Mouse (Mus musculus) myocyte (in vitro differentiated cells): ENCODE measurements at regions not wholly inside any gene's neighbourhood (a gene's known extent, or its start where the extent isn't known, plus 50 kb on each side); places are given as distances from the start of the nearest gene placed in this dataset.

Experiments
- CEBPB ChIP-seq: IDR thresholded peaks from 2 replicates; pipeline ENCODE4 v1.6.1; 2011; ENCODE audit warnings: mild to moderate bottlenecking, moderate library complexity; ENCODE audit not compliant: poor library complexity, insufficient read depth, severe bottlenecking
- E2F4 ChIP-seq: IDR thresholded peaks from one replicate; pipeline ENCODE4 v1.6.1; 2011; ENCODE audit warnings: mild to moderate bottlenecking, control low read depth, moderate library complexity; ENCODE audit not compliant: insufficient read depth
- MAX ChIP-seq: IDR thresholded peaks from one replicate; pipeline ENCODE4 v1.6.1; 2011; ENCODE audit warnings: low read depth, mild to moderate bottlenecking, control low read depth
- MYOD1 ChIP-seq, 3 experiments: IDR thresholded peaks; one replicate each; pipeline ENCODE4 v1.6.1; 2011; ENCODE audit warnings: control low read depth in 2 of 3, low read depth in 2 of 3, mild to moderate bottlenecking in 2 of 3, moderate library complexity in 1 of 3; ENCODE audit not compliant: insufficient read length in 2 of 3, control insufficient read depth in 1 of 3
- MYOG ChIP-seq, 3 experiments: IDR thresholded peaks; one replicate each; pipeline ENCODE4 v1.6.1; 2011; ENCODE audit warnings: control low read depth in 2 of 3, low read depth in 2 of 3, mild to moderate bottlenecking in 2 of 3; ENCODE audit not compliant: insufficient read length in 2 of 3, control insufficient read depth in 1 of 3, insufficient read depth in 1 of 3
- POLR2A ChIP-seq: IDR thresholded peaks from one replicate; pipeline ENCODE4 v1.6.1; 2011; ENCODE audit warnings: low read depth, mild to moderate bottlenecking, control low read depth, moderate library complexity; ENCODE audit not compliant: insufficient read length
- POLR2AphosphoS2 ChIP-seq: IDR thresholded peaks from one replicate; pipeline ENCODE4 v1.6.1; 2011; ENCODE audit warnings: low read depth, control low read depth; ENCODE audit not compliant: insufficient read length
- REST ChIP-seq: IDR thresholded peaks from one replicate; pipeline ENCODE4 v1.6.1; 2011; ENCODE audit warnings: mild to moderate bottlenecking, control low read depth, moderate library complexity; ENCODE audit not compliant: insufficient read depth, insufficient read length
- SRF ChIP-seq: IDR thresholded peaks from one replicate; pipeline ENCODE4 v1.6.1; 2011; ENCODE audit warnings: low read depth; ENCODE audit not compliant: control insufficient read depth, insufficient read length
- TCF12 ChIP-seq: IDR thresholded peaks from one replicate; pipeline ENCODE4 v1.6.1; 2011; ENCODE audit warnings: mild to moderate bottlenecking, control low read depth; ENCODE audit not compliant: poor library complexity, insufficient read depth, severe bottlenecking
- USF1 ChIP-seq: IDR thresholded peaks from one replicate; pipeline ENCODE4 v1.6.1; 2011; ENCODE audit warnings: low read depth, mild to moderate bottlenecking, control low read depth, moderate library complexity

DNA sequence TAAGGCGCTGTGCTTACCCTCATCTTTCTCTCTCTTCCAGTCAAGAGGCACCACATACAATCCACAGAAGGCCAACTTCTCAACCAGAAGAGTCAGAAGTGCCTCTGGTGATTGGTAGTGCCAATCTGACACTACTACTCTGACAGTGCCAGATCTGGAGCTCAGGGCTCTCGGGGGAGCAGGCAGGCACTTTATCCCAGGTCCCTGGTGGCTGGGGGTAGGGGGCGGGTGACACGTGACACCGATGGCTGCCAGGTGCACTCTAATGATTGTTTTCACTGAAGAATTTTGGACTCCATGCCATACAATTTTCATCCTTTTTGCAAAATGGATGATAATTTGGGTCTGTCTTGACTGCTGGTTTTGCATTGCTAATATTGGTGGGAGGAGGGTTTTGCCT is 67.2 kb upstream of the Klhl29 start:
- no peak for TF ChIP-seq POLR2A
- no peak for TF ChIP-seq USF1
- no peak for TF ChIP-seq SRF
- no peak for TF ChIP-seq POLR2AphosphoS2
- no peak for TF ChIP-seq TCF12
- no peak for TF ChIP-seq CEBPB
- TF ChIP-seq MAX: no peak
- TF ChIP-seq MYOD1 (IDR thresholded peaks at IDR 0.05; ENCODE audit: control insufficient read depth in 1 of 3, insufficient read length in 2 of 3, low read depth in 2 of 3): no peak
- no peak for TF ChIP-seq MYOG (IDR thresholded peaks at IDR 0.05; ENCODE audit: control insufficient read depth in 1 of 3, insufficient read depth in 1 of 3, insufficient read length in 2 of 3, low read depth in 2 of 3)
- TF ChIP-seq E2F4: no peak
- no peak for TF ChIP-seq REST
